Mouse (Mus musculus) left cerebral cortex, postnatal 36 days (tissue): ENCODE results near the gene Hps5. TPM values are rescaled to one million over a fixed set of nuclear protein-coding genes. Genes with fewer than 3 reads are reported as not detected.
"Not testable (repeated sequence)": the region's sequence is repeated elsewhere in the genome, so short reads cannot be mapped to it uniquely, and the experiment has no call there.

Source experiments
- DNase-seq, 2 experiments: peaks; one replicate each; pipeline ENCODE4 v3.0.0; 2021 to 2022; ENCODE audit warnings: low spot score in 2 of 2, mixed read lengths in 1 of 2
- intact Hi-C: fragments of 180-260 bp; cut with DNase I; formaldehyde crosslinking; loops from one replicate; pipeline ENCODE4 v1.15.1; 2025
- total RNA-seq, 2 experiments: library from RNA; stranded (reverse); gene quantifications; 2 replicates each; pipeline ENCODE4 v1.2.3; 2021

Hps5 gene
- total RNA-seq, 2 experiments from 2014 or later = 13.8 to 16.6 TPM

- intact Hi-C loops = no loop called here
- DNase-seq = no peak
Measured at GRCm38 (mm10) chr7:46748459-46748858, 47.4 kb downstream of the Hps5 start.

GRCm38 (mm10) chr7:46746381-46746780 lies 49.5 kb downstream of the Hps5 start:
- no peak for DNase-seq
- intact Hi-C loops = no loop called here

GRCm38 (mm10) chr7:46745816-46746215 lies 50.0 kb downstream of the Hps5 start:
- intact Hi-C loops = no loop called here
- DNase-seq = no peak

- intact Hi-C loops, DNase-seq: not testable (repeated sequence)
Measured at GRCm38 (mm10) chr7:46742880-46743279, 53.0 kb downstream of the Hps5 start, which contains the start of gene Saa1. Gene Saa1 (minus strand): TSS chr7:46742980.

- DNase-seq, intact Hi-C loops: not testable (repeated sequence)
Measured at GRCm38 (mm10) chr7:46740041-46740440, 55.8 kb downstream of the Hps5 start.

- intact Hi-C loops = no loop called here
Measured at GRCm38 (mm10) chr7:46738561-46739460, 57.1 kb downstream of the Hps5 start.

GRCm38 (mm10) chr7:46734983-46735382 lies 60.9 kb downstream of the Hps5 start:
- no peak for DNase-seq
- intact Hi-C loops = no loop called here

More at GRCm38 (mm10) chr7:46738561-46739460, 57.1 kb downstream of the Hps5 start:
- no peak for DNase-seq

GRCm38 (mm10) chr7:46732458-46732857 lies 63.4 kb downstream of the Hps5 start, which contains the start of gene Saa4:
Gene Saa4 (minus strand): TSS chr7:46732603.
- intact Hi-C loops = no loop called here
- DNase-seq = no peak

- intact Hi-C loops = no loop called here
- DNase-seq = no peak
Measured at GRCm38 (mm10) chr7:46727584-46727983, 68.3 kb downstream of the Hps5 start.

GRCm38 (mm10) chr7:46724396-46724795 lies 71.5 kb downstream of the Hps5 start:
- intact Hi-C loops = no loop called here
- DNase-seq = peak; percentile 10 to 23

GRCm38 (mm10) chr7:46723849-46724248 lies 72.0 kb downstream of the Hps5 start:
- DNase-seq = no peak
- intact Hi-C loops = no loop called here

- no peak for DNase-seq
- intact Hi-C loops = no loop called here
Measured at GRCm38 (mm10) chr7:46723354-46723753, 72.5 kb downstream of the Hps5 start.

GRCm38 (mm10) chr7:46720460-46720859 lies 75.4 kb downstream of the Hps5 start:
- peak in 1 of 2 experiments; percentile 11 for DNase-seq
- intact Hi-C loops = no loop called here

GRCm38 (mm10) chr7:46719526-46719925 lies 76.3 kb downstream of the Hps5 start:
- intact Hi-C loops = no loop called here
- no peak for DNase-seq

- intact Hi-C loops = no loop called here
- DNase-seq = no peak
Measured at GRCm38 (mm10) chr7:46718591-46719270, 77.1 kb downstream of the Hps5 start.

- no peak for DNase-seq
- intact Hi-C loops = loop anchor here (1.0 kb wide), 1 partner anchor 53 kb away; no protein-coding TSS in a partner anchor
Measured at GRCm38 (mm10) chr7:46716897-46717296, 79.0 kb downstream of the Hps5 start.

GRCm38 (mm10) chr7:46715600-46715999 lies 80.3 kb downstream of the Hps5 start, which contains the start of gene Saa3:
Gene Saa3 (minus strand): TSS chr7:46715700.
- intact Hi-C loops = no loop called here
- no peak for DNase-seq

- peak; percentile 44 to 46 for DNase-seq
- intact Hi-C loops = loop anchor here (5.0 kb wide), 1 partner anchor 77 kb away; the partner anchor contains the start of gene Sergef
Measured at GRCm38 (mm10) chr7:46714518-46714917, 81.3 kb downstream of the Hps5 start.

GRCm38 (mm10) chr7:46712250-46712649 lies 83.6 kb downstream of the Hps5 start:
- no peak for DNase-seq
- intact Hi-C loops = loop anchor here (5.0 kb wide), 1 partner anchor 75 kb away; the partner anchor contains the start of gene Sergef
